Mouse (Mus musculus): Measurements from ENCODE around the gene Ripk1.

The Ripk1 gene

DNA sequence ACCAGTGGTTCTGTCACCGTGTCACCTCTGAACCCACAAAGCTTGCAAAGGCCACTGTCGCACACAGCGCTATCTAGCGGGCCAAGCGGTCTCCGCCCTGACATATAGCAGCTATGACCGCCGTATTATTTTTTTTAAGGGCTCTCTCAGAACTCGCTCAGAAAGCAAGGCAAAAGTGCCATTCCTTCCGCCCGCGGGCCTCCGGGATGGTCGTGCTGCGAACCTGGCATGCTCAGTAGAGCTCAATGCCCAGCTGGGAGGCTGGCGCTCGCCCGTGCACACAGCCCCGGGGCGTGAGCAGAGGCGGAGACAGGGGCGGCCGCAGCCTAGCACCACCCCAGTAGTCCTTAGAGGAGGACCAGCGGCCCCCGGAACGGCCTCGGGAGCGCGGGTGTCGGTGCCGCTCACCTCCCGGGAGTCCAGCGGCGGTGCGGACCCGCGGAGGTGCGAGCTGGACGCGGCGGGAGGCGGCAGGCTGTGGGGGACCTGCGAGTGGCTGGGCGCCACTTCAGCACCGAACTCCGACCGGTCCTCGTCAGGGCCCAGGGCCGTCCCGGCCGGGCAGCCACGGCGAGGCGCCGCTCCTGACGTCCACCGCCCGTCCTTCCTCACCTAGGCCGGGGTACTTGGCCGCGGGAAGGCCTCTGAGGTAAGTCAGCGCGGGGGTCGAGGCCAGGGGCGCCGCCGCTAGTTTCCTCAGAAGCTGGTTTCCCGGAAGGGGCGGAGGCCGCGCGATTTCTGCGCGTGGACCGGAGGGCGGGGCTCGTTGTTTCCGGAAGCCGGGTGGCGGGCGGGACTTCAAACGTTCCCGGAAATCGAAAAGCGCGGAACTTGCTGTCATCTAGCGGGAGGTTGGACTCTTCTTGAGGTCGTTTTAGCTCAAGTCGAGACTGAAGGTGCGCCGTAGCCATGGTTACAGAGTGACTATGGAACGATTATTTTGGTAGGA, at the start of gene Ripk1, which contains the start of gene Serpinb6a:
Ripk1 (plus strand) TSS at position 306 of the 949 bp plus-strand sequence.
Serpinb6a (minus strand) TSS at position 737 of the 949 bp plus-strand sequence.
- peak; percentile 92 to 93 for DNase-seq

DNA sequence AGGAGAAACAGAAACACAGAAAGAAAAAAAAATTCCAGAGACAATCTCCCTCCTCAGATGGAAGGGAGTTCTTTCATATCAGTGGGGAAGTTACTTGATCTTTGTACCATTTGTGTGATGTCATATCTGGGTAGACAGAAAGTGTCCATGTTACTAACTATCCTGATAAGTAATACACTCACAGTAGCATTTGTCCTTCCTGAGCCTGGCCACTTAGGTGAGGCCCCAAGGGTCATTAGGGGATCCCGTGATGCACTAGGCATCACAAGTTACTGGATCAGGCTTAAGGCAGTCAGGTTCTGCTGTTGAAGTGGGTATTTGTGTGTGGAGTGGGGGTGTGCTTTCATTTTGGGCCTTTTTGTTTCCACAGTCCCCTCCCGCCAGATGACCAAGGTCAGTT, 49.2 kb upstream of the Ripk1 start:
- DNase-seq: no peak

GRCm38 (mm10) chr13:33956571-33957421, 45.4 kb upstream of the Ripk1 start:
- DNase-seq: peak; percentile 60 to 69

DNA sequence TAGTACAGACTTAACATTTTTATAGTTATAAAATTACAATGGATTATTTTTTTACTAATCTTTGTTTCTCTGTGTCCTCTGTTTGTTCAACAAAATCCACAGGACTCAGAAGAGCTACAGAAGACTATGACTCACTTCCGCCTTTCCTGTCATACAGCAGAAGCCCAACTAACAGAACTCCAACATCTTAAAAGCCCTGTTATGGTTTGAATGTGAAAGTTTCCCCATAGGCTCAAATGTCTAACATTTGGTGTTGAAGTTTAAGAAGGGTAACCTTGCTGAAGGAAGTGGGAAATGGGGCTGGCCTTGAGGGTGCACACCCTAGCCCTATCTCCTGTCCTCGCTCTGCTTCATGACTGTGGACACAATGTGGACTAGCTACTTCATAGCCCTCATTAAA, 42.4 kb upstream of the Ripk1 start:
- no peak for DNase-seq

GRCm38 (mm10) chr13:33964206-33965046, 37.7 kb upstream of the Ripk1 start, which contains the start of gene Nqo2:
Gene Nqo2, plus strand, starts transcription at chr13:33964687.
- DNase-seq: peak; percentile 61 to 62

DNA sequence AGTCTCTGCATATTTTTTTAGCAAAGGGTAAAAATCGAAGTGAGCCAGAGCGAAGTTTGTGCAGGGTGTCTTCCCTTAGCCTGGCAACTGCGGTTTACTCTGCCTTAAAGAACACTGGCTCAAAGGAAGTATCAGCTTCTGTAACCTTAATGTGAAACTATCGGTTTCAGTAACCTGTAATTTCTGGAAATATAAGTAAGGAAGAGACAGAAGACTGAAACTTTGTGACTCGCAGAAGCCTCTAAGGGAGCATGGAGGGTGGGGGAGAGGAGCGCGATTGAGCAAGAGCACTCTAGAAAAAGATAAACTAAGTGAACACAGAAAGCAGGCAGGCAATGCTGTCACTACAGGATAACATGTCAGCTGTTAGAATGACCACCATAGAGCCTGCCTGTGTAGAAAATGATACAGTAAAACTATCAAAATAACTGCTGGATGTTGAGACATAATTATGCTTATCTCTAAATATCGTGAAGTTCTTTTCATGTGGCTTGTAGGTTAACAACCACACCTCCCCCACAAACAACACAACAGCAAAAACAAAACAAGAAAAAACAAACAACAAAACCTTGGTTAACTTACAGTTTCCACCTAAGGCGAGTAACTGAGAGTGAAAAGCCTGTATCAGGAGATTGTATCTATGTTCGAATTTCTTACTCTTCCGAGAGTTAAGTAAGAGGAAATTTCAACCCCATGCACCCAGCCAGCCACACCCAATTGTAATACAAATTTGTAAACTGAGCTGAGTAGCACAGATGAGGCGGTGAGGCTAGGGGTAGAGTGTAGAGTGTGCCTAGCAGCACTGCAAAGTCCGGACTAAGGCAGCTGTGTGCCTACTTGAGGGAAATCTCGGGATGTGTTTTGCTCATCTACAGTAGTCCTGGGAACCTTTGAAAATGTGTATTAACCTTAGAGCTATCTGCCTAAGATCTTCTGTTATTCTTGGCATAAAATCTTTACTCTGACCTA, 36.8 kb upstream of the Ripk1 start:
- no peak for DNase-seq

DNA sequence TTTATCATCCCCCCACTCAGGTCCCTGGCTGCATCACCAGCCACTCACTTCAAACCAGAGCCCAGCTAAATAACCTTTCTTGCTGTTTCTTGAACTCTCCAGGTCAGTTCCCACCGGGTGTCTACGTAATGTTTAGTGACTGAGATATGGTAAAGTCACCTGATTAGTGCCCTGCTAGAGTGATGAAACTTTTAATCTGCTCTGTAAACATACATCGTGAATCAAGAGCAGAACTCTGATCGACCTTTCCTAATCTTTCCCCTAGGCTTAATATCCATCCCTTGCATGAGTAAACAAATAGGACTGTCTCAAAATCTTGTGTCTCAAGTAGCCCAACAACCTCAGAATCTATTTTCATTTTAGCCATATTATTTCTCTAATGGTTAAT, 36.1 kb upstream of the Ripk1 start:
- no peak for DNase-seq

GRCm38 (mm10) chr13:33966574-33966973, 35.6 kb upstream of the Ripk1 start:
- no peak for DNase-seq

DNA sequence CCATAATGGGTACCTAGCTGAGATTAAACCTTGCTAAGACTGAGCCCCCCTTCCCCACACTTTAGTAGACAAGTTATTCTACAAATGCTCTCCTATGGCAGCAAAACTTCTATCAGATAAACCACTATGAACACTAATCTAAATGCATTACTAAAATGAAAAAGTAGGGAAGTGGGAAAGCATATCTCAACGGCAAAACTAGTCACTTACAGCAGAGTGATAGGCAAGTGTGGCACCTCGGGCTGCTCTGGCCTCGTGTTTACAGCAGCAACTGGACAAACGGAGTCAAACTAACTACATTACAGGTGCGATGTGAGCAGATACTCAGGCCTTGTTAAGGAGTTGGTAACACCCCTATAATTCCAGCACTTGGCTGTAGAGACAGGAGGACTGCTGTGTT, 12.5 kb upstream of the Ripk1 start:
- no peak for DNase-seq

DNA sequence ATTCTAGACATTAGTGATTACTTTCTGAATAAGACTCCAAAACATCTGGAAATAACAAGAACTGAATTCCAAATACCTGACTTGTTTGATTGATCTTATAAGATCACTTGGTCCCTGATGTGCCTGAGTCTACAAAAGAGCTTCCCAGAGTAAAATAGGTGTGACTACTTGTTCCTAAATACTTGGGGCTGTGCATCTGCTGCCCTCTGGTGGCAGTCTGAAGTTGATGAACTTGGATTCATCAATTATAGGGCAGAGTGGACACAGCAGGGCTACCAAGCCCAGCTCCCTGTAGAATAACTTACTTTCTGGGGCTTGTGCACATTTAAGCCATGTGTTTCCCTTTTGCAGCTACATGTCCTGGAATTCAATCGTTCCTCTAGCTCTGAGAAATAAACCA, 7.0 kb upstream of the Ripk1 start:
- peak; percentile 77 to 80 for DNase-seq

DNA sequence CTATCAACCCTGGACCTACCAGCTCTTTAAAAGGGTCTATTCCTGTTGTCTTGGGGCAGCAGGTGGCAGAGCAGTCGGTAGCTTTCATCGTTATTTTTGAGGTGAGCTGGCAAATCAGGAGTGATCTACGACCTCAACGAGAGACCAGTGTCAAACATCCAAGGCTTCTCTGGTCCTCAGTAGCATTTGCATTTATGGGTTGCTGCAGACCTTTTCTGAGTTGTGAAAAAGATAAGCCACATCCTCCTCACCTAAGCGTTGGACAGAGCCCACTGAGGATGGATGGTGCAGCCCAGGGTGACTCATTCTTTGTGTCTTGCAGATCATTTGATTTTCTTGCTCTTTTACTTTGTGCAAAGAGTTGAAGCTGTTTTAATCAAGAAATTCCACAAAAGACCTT, 895 bp downstream of the Ripk1 start:
- DNase-seq: peak in 1 of 2 experiments; percentile 9

DNA sequence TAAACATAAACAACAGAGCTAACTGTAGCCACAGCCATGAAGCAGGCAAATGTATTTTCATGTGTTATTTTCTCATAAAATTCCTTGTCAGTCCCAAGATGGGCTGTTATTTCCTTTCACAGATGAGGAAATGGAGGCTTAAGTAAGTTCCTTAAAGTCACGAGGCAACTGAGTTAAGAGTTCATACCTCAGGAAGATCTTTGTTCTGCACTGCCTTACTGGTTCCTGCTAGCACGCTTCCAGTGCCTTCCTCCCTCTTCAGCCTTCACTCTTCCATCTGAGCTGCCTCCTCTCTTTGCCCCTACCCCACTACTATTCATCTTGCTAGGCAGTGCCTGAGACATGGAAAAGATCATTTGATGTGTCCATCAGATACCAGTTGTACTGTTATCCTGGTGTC, 5.1 kb downstream of the Ripk1 start:
- no peak for DNase-seq

DNA sequence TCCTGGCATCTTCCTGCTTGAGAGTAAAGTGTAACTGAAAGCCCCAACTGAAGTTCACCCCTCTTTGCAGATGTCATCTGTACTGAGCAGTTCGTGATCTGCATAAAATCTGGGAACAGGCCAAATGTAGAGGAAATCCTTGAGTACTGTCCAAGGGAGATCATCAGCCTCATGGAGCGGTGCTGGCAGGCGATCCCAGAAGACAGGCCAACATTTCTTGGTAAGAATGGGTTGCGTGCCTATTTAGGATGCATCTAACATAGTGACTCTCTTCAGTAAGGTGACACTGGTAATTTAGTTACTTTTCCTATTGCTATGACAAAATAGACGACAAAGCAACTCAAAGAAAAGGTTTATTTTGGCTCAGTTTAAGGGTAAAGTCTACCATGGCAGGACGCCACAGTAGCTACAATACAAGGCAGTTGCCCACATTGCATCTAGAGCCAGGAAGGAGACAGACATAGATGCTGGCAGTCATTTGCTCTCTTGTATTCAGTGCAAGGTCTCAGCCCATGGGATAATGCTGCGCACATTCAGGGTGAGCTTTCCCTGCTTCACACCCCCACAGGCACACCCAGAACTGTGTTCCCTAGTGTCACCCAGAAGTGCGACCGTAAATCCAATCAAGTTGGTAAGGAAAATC, 14.9 kb downstream of the Ripk1 start:
- DNase-seq: peak; percentile 76 to 82

- peak; percentile 37 to 46 for DNase-seq
Observed at GRCm38 (mm10) chr13:34018521-34018920, 16.4 kb downstream of the Ripk1 start.

DNA sequence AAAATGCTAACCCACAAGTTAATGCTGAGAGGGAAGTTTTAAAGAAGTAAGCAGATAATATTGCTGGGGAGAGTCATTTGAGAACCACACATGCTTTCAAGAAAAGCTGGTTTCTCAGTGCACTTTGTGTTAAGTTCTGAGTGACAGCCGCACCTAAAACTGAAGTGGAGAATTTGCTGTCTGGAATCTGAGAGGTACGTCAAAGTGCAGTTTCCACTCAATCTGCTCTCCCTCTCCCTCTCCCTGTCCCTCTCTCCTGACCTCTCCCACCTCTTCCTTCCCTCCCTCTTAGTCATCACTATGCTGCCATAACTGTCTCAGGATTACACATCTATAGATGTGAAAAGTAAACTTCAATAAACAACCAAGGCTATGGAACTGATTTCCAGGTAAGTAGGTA, 19.8 kb downstream of the Ripk1 start:
- DNase-seq: no peak

- no peak for DNase-seq
Observed at GRCm38 (mm10) chr13:34032041-34032440, 29.9 kb downstream of the Ripk1 start.

- no peak for DNase-seq
Observed at GRCm38 (mm10) chr13:34035424-34035823, 33.3 kb downstream of the Ripk1 start.

DNA sequence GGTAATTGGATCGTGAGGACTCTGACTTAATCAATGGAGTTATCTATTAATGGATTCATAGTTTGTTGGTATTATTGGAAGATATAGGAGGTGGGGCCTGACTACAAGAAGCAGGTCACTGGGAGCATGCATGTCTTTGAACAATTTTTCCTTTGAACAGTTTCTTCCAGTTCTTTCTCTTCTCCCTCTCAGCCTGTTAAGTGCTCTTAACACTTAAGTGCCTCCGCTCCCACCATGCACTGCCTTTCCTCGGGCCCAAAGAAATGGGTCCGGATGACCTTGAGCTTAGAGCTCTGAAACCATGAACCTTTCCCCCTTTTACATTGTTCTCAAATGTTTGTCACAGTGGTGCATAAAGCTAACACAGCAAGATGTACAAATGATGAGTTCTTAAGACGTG, 34.6 kb downstream of the Ripk1 start:
- no peak for DNase-seq

GRCm38 (mm10) chr13:34037172-34038055, 35.3 kb downstream of the Ripk1 start, which contains the start of gene Bphl:
Gene Bphl, plus strand, starts transcription at chr13:34037597.
- peak; percentile 95 to 96 for DNase-seq

- DNase-seq: peak in 1 of 2 experiments; percentile 48
Observed at GRCm38 (mm10) chr13:34038056-34038432, 35.9 kb downstream of the Ripk1 start.

Data from cerebellum, postnatal 14 days (tissue).